Mouse (Mus musculus): ENCODE measurements around the gene Boll. TPM values are rescaled to one million over a fixed set of nuclear protein-coding genes. Genes with fewer than 3 reads are reported as not detected.
A peak's percentile ranks its signal among the peaks of the same experiment; 100 is the strongest.

Boll gene
- polyA plus RNA-seq (2014; fragmentation: Nextera tagmentation; extraction: Ambion mirVana), result 0.17 and 1.4 TPM in 2 replicates

DNA sequence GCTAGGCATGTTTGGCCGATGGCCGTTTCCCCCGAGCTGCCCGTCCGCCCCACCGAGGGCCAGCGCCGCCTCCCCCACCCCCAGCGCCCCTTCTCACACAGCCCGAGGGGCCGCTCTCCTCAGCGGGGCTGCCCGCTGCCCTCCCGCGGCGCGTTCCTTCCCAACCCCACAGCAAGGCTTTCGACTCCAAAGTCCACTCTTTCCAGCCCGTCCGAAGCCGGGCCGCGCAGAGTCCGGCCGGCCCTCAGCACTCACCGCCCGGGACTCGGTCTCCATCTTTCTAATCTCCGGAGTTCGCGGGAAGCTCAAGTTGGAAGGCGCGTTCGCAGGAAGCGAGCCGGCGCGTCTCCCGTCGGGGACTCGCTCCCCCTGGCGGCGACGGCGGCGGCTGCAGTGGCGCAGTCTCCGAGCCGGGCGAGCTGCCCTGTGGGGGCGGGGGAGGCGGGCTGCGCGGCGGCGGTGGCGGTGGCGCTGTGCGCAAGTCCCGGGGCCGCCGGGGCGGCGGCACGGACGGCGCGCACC, at the start of gene Boll:
TSS of gene Boll (minus strand) at position 426 of the 522 bp plus-strand sequence.
- no peaks in the 10 kb centered on the region for H3K36me3 ChIP-seq (ENCODE audit: control insufficient read depth, insufficient read depth, low read length)
- peaks cover 38% of the 10 kb centered on the region for H3K27me3 ChIP-seq (replicated peaks; ENCODE audit: control insufficient read depth, insufficient read depth, low read length)
- 18% methylated on average over 24 of the region's 68 CpGs for WGBS
- no peak within 1 kb of the TSS for H3K27ac ChIP-seq (replicated peaks; ENCODE audit: low read depth, low read length)
- peak within 1 kb of the TSS; percentile 37; the same call in 1 of the 2 replicates for H3K9ac ChIP-seq (ENCODE audit: low read depth, low read length)
- peak within 1 kb of the TSS; percentile 47 for H3K4me3 ChIP-seq (ENCODE audit: low read depth, low read length)
- ATAC-seq (ENCODE audit: low read depth), result peak; percentile 86
- H3K4me2 ChIP-seq (ENCODE audit: low read depth, low read length), result peak within 1 kb of the TSS; percentile 57
- peak; percentile 66 for DNase-seq (ENCODE audit: low spot score)
- peaks cover 9% of the 10 kb centered on the region; the same call in 1 of the 2 replicates for H3K9me3 ChIP-seq (ENCODE audit: control insufficient read depth, low read length)
- H3K4me1 ChIP-seq (ENCODE audit: control insufficient read depth, insufficient read depth, low read length), result no peaks in the 10 kb centered on the region

DNA sequence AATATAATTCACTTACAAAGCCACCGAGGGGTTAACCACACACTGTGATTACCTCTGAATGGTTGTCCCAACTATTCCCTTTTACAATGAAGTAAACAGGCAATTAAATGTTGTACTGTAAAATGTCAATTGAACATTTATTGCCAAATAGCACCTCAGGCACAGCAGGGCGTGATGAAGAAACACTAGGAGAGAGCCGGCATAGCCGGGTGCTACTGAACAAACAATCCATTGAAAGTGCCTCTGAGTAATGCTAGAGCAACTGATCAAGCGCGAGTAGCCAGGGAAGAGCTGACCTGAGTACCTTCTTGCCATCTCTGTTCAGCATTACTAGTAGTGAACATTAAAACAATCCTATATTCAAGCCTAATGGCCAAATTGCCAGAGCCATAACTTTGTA, 49.3 kb upstream of the Boll start:
- Histone ChIP-seq H3K27me3 (replicated peaks; ENCODE audit: control insufficient read depth, insufficient read depth, low read length) (no peaks in the 10 kb centered on the region), H3K36me3 (ENCODE audit: control insufficient read depth, insufficient read depth, low read length) (no peaks in the 10 kb centered on the region), H3K4me3 (ENCODE audit: low read depth, low read length) (no peak overlapping the region), H3K4me2 (ENCODE audit: low read depth, low read length) (no peak overlapping the region), H3K4me1 (ENCODE audit: control insufficient read depth, insufficient read depth, low read length) (no peaks in the 10 kb centered on the region), H3K9ac (ENCODE audit: low read depth, low read length) (no peak overlapping the region), H3K27ac (replicated peaks; ENCODE audit: low read depth, low read length) (no peak overlapping the region), H3K9me3 (ENCODE audit: control insufficient read depth, low read length) (no peaks in the 10 kb centered on the region)
- ATAC-seq (ENCODE audit: low read depth), result no peak
- 71% methylated on average over 6 of the region's 6 CpGs for WGBS
- DNase-seq (ENCODE audit: low spot score), result no peak

DNA sequence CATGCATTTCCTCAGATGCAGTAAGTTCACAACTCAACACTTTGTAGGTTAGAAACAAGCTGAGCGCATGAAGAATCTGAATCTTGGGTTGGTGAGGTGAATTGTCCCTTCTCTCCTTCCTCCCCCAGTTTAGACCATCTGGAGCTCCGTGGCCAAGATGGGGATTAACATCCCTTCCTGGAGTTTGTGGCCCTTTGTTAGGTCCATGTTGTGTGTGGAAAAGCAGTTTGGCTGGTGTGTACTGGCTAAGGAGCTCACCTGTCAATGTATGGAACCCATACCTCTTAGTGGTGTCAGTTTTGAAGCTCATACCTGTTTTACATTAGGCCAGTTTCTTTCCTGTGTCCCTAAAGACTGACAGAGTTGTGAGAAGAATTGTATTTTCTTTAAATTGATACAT, 47.8 kb upstream of the Boll start:
- DNase-seq (ENCODE audit: low spot score), result no peak
- no peak for ATAC-seq (ENCODE audit: low read depth)
- Histone ChIP-seq H3K27ac (replicated peaks; ENCODE audit: low read depth, low read length) (no peak overlapping the region), H3K9ac (ENCODE audit: low read depth, low read length) (no peak overlapping the region), H3K27me3 (replicated peaks; ENCODE audit: control insufficient read depth, insufficient read depth, low read length) (peaks cover 5% of the 10 kb centered on the region; the same call in 1 of the 2 replicates), H3K4me2 (ENCODE audit: low read depth, low read length) (no peak overlapping the region), H3K4me1 (ENCODE audit: control insufficient read depth, insufficient read depth, low read length) (no peaks in the 10 kb centered on the region), H3K4me3 (ENCODE audit: low read depth, low read length) (no peak overlapping the region), H3K9me3 (ENCODE audit: control insufficient read depth, low read length) (no peaks in the 10 kb centered on the region), H3K36me3 (ENCODE audit: control insufficient read depth, insufficient read depth, low read length) (no peaks in the 10 kb centered on the region)
- 76% methylated on average over 2 of the region's 2 CpGs for WGBS

DNA sequence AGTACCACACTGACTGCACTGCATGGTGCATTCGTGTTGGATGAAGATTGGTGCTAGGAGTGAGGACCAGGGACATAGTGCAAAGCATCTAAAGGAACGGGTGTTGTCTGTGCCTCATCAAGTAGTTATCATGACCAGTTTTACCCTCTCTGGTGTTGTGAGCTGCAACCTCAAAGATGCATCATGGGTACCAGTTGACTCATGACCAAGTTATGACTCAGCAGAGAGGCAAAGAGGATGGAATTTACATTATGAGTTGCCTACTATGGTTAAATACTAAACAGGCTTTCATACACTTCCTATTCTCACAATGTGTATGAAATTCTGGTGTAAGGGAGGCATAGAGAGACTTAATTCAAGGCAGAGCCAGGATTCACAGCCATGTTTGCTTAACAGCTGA, 47.4 kb upstream of the Boll start:
- no peaks in the 10 kb centered on the region for H3K36me3 ChIP-seq (ENCODE audit: control insufficient read depth, insufficient read depth, low read length)

DNA sequence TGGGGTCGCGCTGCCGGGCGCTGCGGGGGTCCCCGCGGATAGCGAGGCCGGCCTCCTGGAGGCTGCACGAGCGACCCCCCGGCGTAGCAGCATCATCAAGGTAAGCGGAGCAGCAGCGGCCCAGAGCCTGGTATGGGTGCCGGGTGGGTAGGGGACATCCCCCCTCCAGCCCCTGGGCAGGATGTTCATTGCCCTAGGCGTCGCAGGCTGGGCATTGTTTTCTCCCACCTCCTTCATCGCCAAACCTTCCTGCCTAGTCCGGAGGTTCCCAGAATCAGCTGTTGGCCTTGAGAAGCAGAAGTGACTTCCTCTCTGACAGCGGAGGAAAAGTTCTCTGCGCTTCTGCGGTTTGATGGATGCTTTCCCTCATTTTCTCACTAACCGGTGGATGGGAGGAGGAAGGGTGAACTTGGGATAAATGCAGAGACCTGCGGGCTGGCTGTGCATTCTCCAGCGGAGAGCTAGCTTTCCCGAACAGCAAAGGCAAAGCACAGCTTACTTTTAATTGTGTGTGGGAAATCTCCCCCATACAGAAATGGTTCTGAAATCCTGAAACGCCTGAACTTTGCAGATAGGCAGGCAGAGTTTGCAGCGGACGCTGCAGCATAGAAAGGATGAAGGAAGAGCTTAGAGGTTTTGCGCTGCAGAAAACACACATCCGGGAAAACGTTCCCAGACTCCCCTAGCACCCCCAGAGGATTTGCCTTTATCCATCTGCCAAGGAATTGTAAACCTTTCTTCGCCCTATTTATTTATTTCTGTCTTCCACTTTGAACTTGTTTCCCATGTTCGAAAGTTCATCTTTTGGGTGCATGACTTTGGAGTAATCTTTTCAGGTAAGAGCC, 43.5 kb upstream of the Boll start:
- Histone ChIP-seq H3K27ac (replicated peaks; ENCODE audit: low read depth, low read length) (peak overlapping the region; percentile 61), H3K4me2 (ENCODE audit: low read depth, low read length) (peak overlapping the region; percentile 100), H3K27me3 (replicated peaks; ENCODE audit: control insufficient read depth, insufficient read depth, low read length) (peaks cover 11% of the 10 kb centered on the region; the same call in 1 of the 2 replicates), H3K4me3 (ENCODE audit: low read depth, low read length) (peak overlapping the region; percentile 71), H3K9ac (ENCODE audit: low read depth, low read length) (peak overlapping the region; percentile 67), H3K4me1 (ENCODE audit: control insufficient read depth, insufficient read depth, low read length) (no peaks in the 10 kb centered on the region), H3K9me3 (ENCODE audit: control insufficient read depth, low read length) (no peaks in the 10 kb centered on the region), H3K36me3 (ENCODE audit: control insufficient read depth, insufficient read depth, low read length) (no peaks in the 10 kb centered on the region)
- ATAC-seq (ENCODE audit: low read depth) (no peak), DNase-seq (ENCODE audit: low spot score) (peak; percentile 53)
- WGBS, result 4% methylated on average over 28 of the region's 35 CpGs

More for the DNA sequence above, 47.4 kb upstream of the Boll start:
- Histone ChIP-seq H3K4me3 (ENCODE audit: low read depth, low read length) (no peak overlapping the region), H3K9me3 (ENCODE audit: control insufficient read depth, low read length) (no peaks in the 10 kb centered on the region), H3K9ac (ENCODE audit: low read depth, low read length) (no peak overlapping the region), H3K27ac (replicated peaks; ENCODE audit: low read depth, low read length) (no peak overlapping the region), H3K27me3 (replicated peaks; ENCODE audit: control insufficient read depth, insufficient read depth, low read length) (peaks cover 5% of the 10 kb centered on the region; the same call in 1 of the 2 replicates), H3K4me2 (ENCODE audit: low read depth, low read length) (no peak overlapping the region), H3K4me1 (ENCODE audit: control insufficient read depth, insufficient read depth, low read length) (no peaks in the 10 kb centered on the region)
- 77% methylated on average over 2 of the region's 2 CpGs for WGBS
- DNase-seq (ENCODE audit: low spot score) (no peak), ATAC-seq (ENCODE audit: low read depth) (no peak)

DNA sequence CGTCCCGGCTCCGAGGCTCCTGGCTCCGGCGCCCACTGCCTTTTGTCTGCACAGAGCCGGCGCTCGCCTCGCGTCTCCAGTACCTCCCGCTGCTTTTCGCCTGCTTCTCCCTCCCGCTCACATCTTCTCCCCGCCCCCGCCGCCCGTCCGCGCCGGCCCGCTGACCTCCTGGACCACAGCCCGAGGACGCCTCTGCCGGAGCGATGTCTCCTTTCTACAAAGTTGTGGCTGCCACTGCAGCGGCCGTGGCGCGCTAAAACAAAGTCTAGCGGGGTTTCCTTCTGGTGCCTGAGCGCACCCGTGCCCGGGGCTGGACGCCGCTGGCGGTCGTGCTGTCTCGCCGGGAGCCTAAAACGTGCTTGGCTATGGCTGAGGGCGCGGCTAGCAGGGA, 42.7 kb upstream of the Boll start:
- no peaks in the 10 kb centered on the region for H3K4me1 ChIP-seq (ENCODE audit: control insufficient read depth, insufficient read depth, low read length)
- H3K4me2 ChIP-seq (ENCODE audit: low read depth, low read length), result peak overlapping the region; percentile 100
- peak overlapping the region; percentile 71 for H3K4me3 ChIP-seq (ENCODE audit: low read depth, low read length)
- no peaks in the 10 kb centered on the region for H3K9me3 ChIP-seq (ENCODE audit: control insufficient read depth, low read length)
- H3K36me3 ChIP-seq (ENCODE audit: control insufficient read depth, insufficient read depth, low read length), result no peaks in the 10 kb centered on the region
- no peak for DNase-seq (ENCODE audit: low spot score)
- H3K27me3 ChIP-seq (replicated peaks; ENCODE audit: control insufficient read depth, insufficient read depth, low read length), result peaks cover 11% of the 10 kb centered on the region; the same call in 1 of the 2 replicates
- peak overlapping the region; percentile 67 for H3K9ac ChIP-seq (ENCODE audit: low read depth, low read length)
- ATAC-seq (ENCODE audit: low read depth), result peak; percentile 69
- under 1% methylated on average over 21 of the region's 42 CpGs for WGBS
- peak overlapping the region; percentile 61 for H3K27ac ChIP-seq (replicated peaks; ENCODE audit: low read depth, low read length)

DNA sequence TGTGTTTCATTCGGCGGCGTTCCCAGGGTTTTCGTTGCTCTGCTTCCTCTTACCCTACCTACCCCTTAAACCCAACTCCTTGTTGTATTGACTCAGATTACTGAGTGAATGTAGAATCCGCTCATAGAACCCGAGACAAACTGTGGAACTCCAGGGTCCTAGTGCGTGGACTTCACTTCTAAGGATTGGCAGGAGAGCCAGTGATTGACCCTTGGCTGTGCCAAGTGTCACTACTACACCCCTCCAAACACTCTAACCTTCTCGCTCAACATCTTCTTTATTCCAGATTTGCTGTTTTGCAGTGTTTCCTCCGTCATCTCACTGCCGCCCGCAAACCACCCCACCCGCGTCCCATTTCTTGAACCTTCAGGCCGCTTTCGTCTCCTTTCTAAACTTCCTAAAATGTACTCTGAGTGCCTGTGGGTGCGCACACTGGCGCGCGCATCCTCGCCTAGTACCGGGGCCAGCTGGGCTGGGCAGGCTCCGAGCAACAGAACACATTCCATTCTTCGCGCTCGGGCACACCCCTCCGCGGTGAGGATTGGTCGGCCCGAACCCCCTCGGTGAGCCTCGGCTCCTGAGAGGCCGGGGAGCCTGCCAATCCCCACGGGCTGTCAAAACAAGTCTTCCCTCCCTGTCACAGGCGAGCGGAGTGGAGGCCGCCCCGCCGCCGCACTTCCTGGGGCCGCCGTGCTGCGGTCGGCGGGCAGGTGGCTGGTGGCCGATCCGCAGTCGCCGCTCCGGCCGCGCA, 42.2 kb upstream of the Boll start, which contains the start of gene Plcl1:
TSS of gene Plcl1 (plus strand) at position 650 of the 751 bp plus-strand sequence.
- H3K36me3 ChIP-seq (ENCODE audit: control insufficient read depth, insufficient read depth, low read length), result no peaks in the 10 kb centered on the region
- H3K4me1 ChIP-seq (ENCODE audit: control insufficient read depth, insufficient read depth, low read length), result no peaks in the 10 kb centered on the region
- H3K27ac ChIP-seq (replicated peaks; ENCODE audit: low read depth, low read length), result peak within 1 kb of the TSS; percentile 61
- H3K4me2 ChIP-seq (ENCODE audit: low read depth, low read length), result peak within 1 kb of the TSS; percentile 100
- DNase-seq (ENCODE audit: low spot score) (peak; percentile 98), ATAC-seq (ENCODE audit: low read depth) (peak; percentile 99)
- H3K27me3 ChIP-seq (replicated peaks; ENCODE audit: control insufficient read depth, insufficient read depth, low read length), result peaks cover 11% of the 10 kb centered on the region; the same call in 1 of the 2 replicates
- peak within 1 kb of the TSS; percentile 71 for H3K4me3 ChIP-seq (ENCODE audit: low read depth, low read length)
- WGBS, result 2% methylated on average over 33 of the region's 51 CpGs
- no peaks in the 10 kb centered on the region for H3K9me3 ChIP-seq (ENCODE audit: control insufficient read depth, low read length)
- peak within 1 kb of the TSS; percentile 67 for H3K9ac ChIP-seq (ENCODE audit: low read depth, low read length)

DNA sequence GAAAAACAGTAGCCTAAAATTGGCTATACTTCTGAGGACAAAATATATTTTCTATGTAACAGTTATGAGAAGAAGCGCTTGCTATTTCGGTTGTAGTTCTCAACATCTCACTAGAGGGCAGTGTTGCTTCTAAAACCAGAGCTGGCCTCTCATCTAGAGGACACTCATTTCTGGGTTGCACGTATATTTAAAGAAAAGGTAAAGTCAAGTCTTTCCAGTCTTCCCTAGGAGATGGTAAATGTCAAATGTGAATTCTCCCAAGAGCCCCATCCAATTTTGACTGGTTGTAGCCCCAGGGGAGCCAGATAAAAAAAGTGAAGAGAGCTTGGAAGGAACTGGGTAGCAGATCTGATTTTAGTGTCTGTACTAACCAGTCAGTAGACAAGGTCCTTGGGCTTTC, 41.2 kb upstream of the Boll start:
- H3K9ac ChIP-seq (ENCODE audit: low read depth, low read length), result no peak overlapping the region
- DNase-seq (ENCODE audit: low spot score), result peak; percentile 88
- no peaks in the 10 kb centered on the region for H3K36me3 ChIP-seq (ENCODE audit: control insufficient read depth, insufficient read depth, low read length)
- H3K4me3 ChIP-seq (ENCODE audit: low read depth, low read length), result no peak overlapping the region
- no peak for ATAC-seq (ENCODE audit: low read depth)
- no peaks in the 10 kb centered on the region for H3K9me3 ChIP-seq (ENCODE audit: control insufficient read depth, low read length)
- H3K4me1 ChIP-seq (ENCODE audit: control insufficient read depth, insufficient read depth, low read length), result no peaks in the 10 kb centered on the region
- peaks cover 11% of the 10 kb centered on the region; the same call in 1 of the 2 replicates for H3K27me3 ChIP-seq (replicated peaks; ENCODE audit: control insufficient read depth, insufficient read depth, low read length)
- H3K27ac ChIP-seq (replicated peaks; ENCODE audit: low read depth, low read length), result no peak overlapping the region
- H3K4me2 ChIP-seq (ENCODE audit: low read depth, low read length), result peak overlapping the region; percentile 100
- 2% methylated on average over 3 of the region's 3 CpGs for WGBS

Data from embryonic facial prominence, embryonic 14.5 days (tissue).